Mouse (Mus musculus) ES-Bruce4 (cell line): ENCODE measurements around the gene Nsun4. TPM values are rescaled to one million over a fixed set of nuclear protein-coding genes. Genes with fewer than 3 reads are reported as not detected.

Source experiments
- H3K27ac ChIP-seq: 2 replicates; pipeline ENCODE4 v1.5.1; 2012; ENCODE audit warnings: low read length, inconsistent platforms; ENCODE audit not compliant: insufficient read depth
- H3K27me3 ChIP-seq: 2 replicates; pipeline ENCODE4 v1.6.1; 2012; ENCODE audit warnings: mild to moderate bottlenecking, low read length, inconsistent platforms; ENCODE audit not compliant: control insufficient read depth, poor library complexity, insufficient read depth, severe bottlenecking
- H3K36me3 ChIP-seq: 2 replicates; pipeline ENCODE4 v1.6.1; 2012; ENCODE audit warnings: inconsistent platforms, mild to moderate bottlenecking, low read length, moderate library complexity; ENCODE audit not compliant: control insufficient read depth, poor library complexity, insufficient read depth, severe bottlenecking
- H3K4me1 ChIP-seq: one replicate; pipeline ENCODE4 v1.8.1; 2011; ENCODE audit warnings: low read length; ENCODE audit not compliant: control insufficient read depth, insufficient read depth
- H3K4me3 ChIP-seq: 2 replicates; pipeline ENCODE4 v1.5.1; 2011; ENCODE audit warnings: low read depth, mild to moderate bottlenecking, low read length
- H3K9ac ChIP-seq: 2 replicates; pipeline ENCODE4 v1.6.1; 2012; ENCODE audit warnings: low read depth, mild to moderate bottlenecking, inconsistent platforms; ENCODE audit not compliant: poor library complexity, severe bottlenecking
- H3K9me3 ChIP-seq: replicated peaks from 2 replicates; pipeline ENCODE4 v1.6.1; 2012; ENCODE audit warnings: mild to moderate bottlenecking, low read length, inconsistent platforms; ENCODE audit not compliant: control insufficient read depth, poor library complexity, insufficient read depth, severe bottlenecking
- CTCF ChIP-seq: IDR thresholded peaks from one replicate; pipeline ENCODE4 v1.8.1; 2011; ENCODE audit warnings: low read depth, low read length
- EP300 ChIP-seq: IDR thresholded peaks from 2 replicates; pipeline ENCODE4 v1.6.1; 2011; ENCODE audit warnings: low read depth, low read length; ENCODE audit not compliant: insufficient read depth
- POLR2A ChIP-seq: IDR thresholded peaks from one replicate; pipeline ENCODE4 v1.8.1; 2011; ENCODE audit warnings: low read length; ENCODE audit not compliant: insufficient read depth
- polyA plus RNA-seq: library from polyadenylated mRNA; stranded (reverse); fragments of >200 nt; gene quantifications from 2 replicates; pipeline ENCODE4 v1.2.4, GENCODE M21; 2011; ENCODE audit warnings: low read depth; ENCODE audit not compliant: missing spikeins, insufficient read depth, insufficient read length

Gene Nsun4
- polyA plus RNA-seq, 1 experiment: 14.4 TPM

DNA sequence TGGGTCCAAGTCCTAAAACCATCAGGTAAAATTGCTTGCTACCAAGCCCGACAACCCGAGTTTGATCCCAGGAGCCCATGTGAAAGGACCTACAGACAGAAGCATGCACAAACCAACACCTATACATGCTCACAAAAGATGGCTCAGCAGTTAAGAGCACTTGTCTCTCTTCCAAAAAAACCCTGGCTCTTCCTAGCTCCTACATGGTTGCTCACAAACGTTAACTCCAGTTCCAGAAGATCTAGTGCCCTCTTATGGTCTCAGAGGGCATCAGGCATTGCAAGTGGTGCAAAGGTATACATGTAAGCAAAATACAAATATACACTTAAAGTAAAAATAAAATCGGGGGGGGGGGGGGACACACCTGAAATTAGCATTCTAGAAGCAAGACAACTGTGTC is 19.5 kb upstream of the Nsun4 start:
- TF ChIP-seq POLR2A: no peak
- no peak for TF ChIP-seq EP300
- TF ChIP-seq CTCF: no peak
- H3K9ac ChIP-seq: peak overlapping the region; percentile 32; the same call in 1 of the 2 replicates
- H3K27me3 ChIP-seq: no peaks in the 10 kb centered on the region
- H3K36me3 ChIP-seq: peaks cover 29% of the 10 kb centered on the region
- no peaks in the 10 kb centered on the region for H3K9me3 ChIP-seq
- no peak overlapping the region for H3K4me3 ChIP-seq
- H3K4me1 ChIP-seq: no peaks in the 10 kb centered on the region
- H3K27ac ChIP-seq: no peak overlapping the region

- no peak overlapping the region for H3K4me3 ChIP-seq
- H3K36me3 ChIP-seq: peaks cover 50% of the 10 kb centered on the region
- TF ChIP-seq EP300: no peak
- no peak for TF ChIP-seq CTCF
- no peak for TF ChIP-seq POLR2A
These were observed 16.4 kb upstream of the Nsun4 start for GRCm38 (mm10) chr4:116070116-116070515.

DNA sequence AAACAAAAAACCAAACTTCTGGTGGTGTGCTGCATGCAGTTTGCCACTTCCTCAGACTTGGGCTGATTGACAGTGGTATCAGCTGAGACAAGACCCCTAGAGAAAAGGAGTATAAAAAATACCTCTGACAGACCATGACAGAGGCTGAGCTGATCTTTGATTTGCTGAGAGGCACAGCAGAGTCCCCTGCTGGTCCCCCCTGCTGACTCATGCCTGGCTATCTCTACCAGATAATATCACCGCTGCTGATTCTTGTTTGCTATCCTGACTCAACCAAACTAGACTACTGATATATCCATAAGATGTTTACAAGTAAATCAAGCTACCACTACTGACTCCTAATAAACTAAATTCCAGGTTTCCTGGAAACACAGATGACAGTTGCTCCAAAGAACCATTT is 10.2 kb upstream of the Nsun4 start:
- Histone ChIP-seq H3K4me1 (no peaks in the 10 kb centered on the region), H3K9me3 (no peaks in the 10 kb centered on the region), H3K27ac (no peak overlapping the region), H3K9ac (no peak overlapping the region), H3K4me3 (no peak overlapping the region), H3K27me3 (no peaks in the 10 kb centered on the region), H3K36me3 (peaks cover 27% of the 10 kb centered on the region)
- no peak for TF ChIP-seq POLR2A
- no peak for TF ChIP-seq EP300
- TF ChIP-seq CTCF: no peak

More at GRCm38 (mm10) chr4:116070116-116070515, 16.4 kb upstream of the Nsun4 start:
- no peaks in the 10 kb centered on the region for H3K27me3 ChIP-seq
- H3K4me1 ChIP-seq: no peaks in the 10 kb centered on the region
- no peak overlapping the region for H3K9ac ChIP-seq
- H3K9me3 ChIP-seq: no peaks in the 10 kb centered on the region
- H3K27ac ChIP-seq: no peak overlapping the region

- Histone ChIP-seq H3K9me3 (no peaks in the 10 kb centered on the region), H3K9ac (no peak overlapping the region), H3K4me1 (no peaks in the 10 kb centered on the region), H3K27me3 (no peaks in the 10 kb centered on the region), H3K36me3 (no peaks in the 10 kb centered on the region), H3K4me3 (no peak overlapping the region), H3K27ac (no peak overlapping the region)
- TF ChIP-seq CTCF: no peak
- no peak for TF ChIP-seq POLR2A
- TF ChIP-seq EP300: no peak
These were observed 5.5 kb upstream of the Nsun4 start for GRCm38 (mm10) chr4:116059012-116059726.

GRCm38 (mm10) chr4:116057559-116057958 is 3.9 kb upstream of the Nsun4 start:
- no peaks in the 10 kb centered on the region for H3K36me3 ChIP-seq
- H3K4me3 ChIP-seq: no peak overlapping the region
- peak; percentile 57 for TF ChIP-seq CTCF
- TF ChIP-seq EP300: no peak
- TF ChIP-seq POLR2A: no peak
- H3K9ac ChIP-seq: no peak overlapping the region
- no peaks in the 10 kb centered on the region for H3K4me1 ChIP-seq
- H3K27ac ChIP-seq: no peak overlapping the region
- H3K27me3 ChIP-seq: no peaks in the 10 kb centered on the region
- H3K9me3 ChIP-seq: no peaks in the 10 kb centered on the region

- peak overlapping the region; percentile 96 for H3K4me3 ChIP-seq
- TF ChIP-seq CTCF: peak; percentile 18
- no peak for TF ChIP-seq POLR2A
- no peaks in the 10 kb centered on the region for H3K4me1 ChIP-seq
- peaks cover 4% of the 10 kb centered on the region for H3K36me3 ChIP-seq
- H3K9me3 ChIP-seq: no peaks in the 10 kb centered on the region
- no peaks in the 10 kb centered on the region for H3K27me3 ChIP-seq
- peak overlapping the region; percentile 77 for H3K27ac ChIP-seq
- H3K9ac ChIP-seq: peak overlapping the region; percentile 84
These were observed 966 bp downstream of the Nsun4 start for GRCm38 (mm10) chr4:116052526-116053293.
